Mouse (Mus musculus): Measurements from ENCODE around the gene Akap13.

- TF ChIP-seq CTCF (IDR thresholded peaks at IDR 0.05; ENCODE audit: control insufficient read depth, insufficient read depth, low read length) (no peak), POLR2A (IDR thresholded peaks at IDR 0.05; ENCODE audit: borderline replicate concordance, control insufficient read depth, low read depth, low read length) (no peak)
Observed at GRCm38 (mm10) chr7:75710920-75711319, 255.6 kb downstream of the Akap13 start.

Measured in bone marrow, adult 2 months (tissue).